In the genomic region with DNA sequence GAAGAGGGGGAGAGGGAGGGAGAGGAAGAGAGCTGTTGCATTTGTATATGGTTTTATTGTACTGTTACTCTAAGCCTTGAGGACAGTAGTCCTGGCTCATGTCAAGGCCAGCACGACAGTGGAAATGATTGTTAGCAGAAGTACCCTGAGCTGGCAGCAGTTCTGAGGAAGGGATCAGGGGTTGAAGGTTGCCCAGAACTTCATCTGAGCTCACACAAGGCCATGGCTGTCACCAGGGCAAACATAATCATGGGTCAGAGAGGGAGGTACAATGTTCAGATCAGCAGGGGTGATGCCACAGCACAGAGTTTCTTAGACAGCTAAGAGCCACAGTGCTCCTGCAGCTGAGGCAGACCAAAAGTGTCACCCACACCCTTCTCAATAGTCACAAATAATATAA, we compare ENCODE assay signal across 28 mouse cellular contexts.
DNase-seq lines count a peak whose midpoint lies in the region; ATAC-seq and TF ChIP-seq lines count a peak whose summit lies in the region.
"Had no signal": no experiment of that assay in that cellular context is flagged by ENCODE, and none has a peak within 500 bp of the region (broad histone marks: within the 10 kb centered on the region; RNA-seq: fewer than 3 reads in every experiment).

No protein-coding gene starts in this region.

- no peak for ATAC-seq in midbrain, embryonic 11.5 days (ENCODE audit: low FRiP score)
- no peak for ATAC-seq in midbrain, embryonic 16.5 days
- ATAC-seq in forebrain, embryonic 16.5 days, result no peak
- ATAC-seq: lung, postnatal 0 days; midbrain, embryonic 13.5 days; Patski had no signal

- no peak overlapping the region for H3K27ac ChIP-seq in kidney, adult 2 months (ENCODE audit: insufficient read depth, low read depth, low read length)
- H3K27ac ChIP-seq in midbrain, embryonic 11.5 days (ENCODE audit: low read depth, low read length), result no peak overlapping the region
- no peak overlapping the region for H3K27ac ChIP-seq in midbrain, embryonic 16.5 days (ENCODE audit: low read length)
- H3K27ac ChIP-seq in forebrain, embryonic 16.5 days (ENCODE audit: low read length), result no peak overlapping the region
- H3K27ac ChIP-seq: embryonic facial prominence, embryonic 10.5 days; embryonic facial prominence, embryonic 15.5 days; forebrain, embryonic 12.5 days; hindbrain, embryonic 10.5 days; hindbrain, embryonic 15.5 days; kidney, embryonic 15.5 days; midbrain, embryonic 13.5 days had no signal

- no peaks in the 10 kb centered on the region for H3K9me3 ChIP-seq in midbrain, embryonic 11.5 days (ENCODE audit: control insufficient read depth, low read length)
- no peaks in the 10 kb centered on the region for H3K9me3 ChIP-seq in midbrain, embryonic 16.5 days (replicated peaks; ENCODE audit: control insufficient read depth, low read length, poor library complexity, severe bottlenecking)
- H3K9me3 ChIP-seq in forebrain, embryonic 16.5 days (ENCODE audit: control insufficient read depth, low read length), result no peaks in the 10 kb centered on the region
- H3K9me3 ChIP-seq: embryonic facial prominence, embryonic 10.5 days; embryonic facial prominence, embryonic 15.5 days; forebrain, embryonic 12.5 days; hindbrain, embryonic 10.5 days; hindbrain, embryonic 15.5 days; kidney, embryonic 15.5 days; midbrain, embryonic 13.5 days had no signal

- no peak overlapping the region for H3K4me3 ChIP-seq in kidney, adult 2 months (ENCODE audit: insufficient read depth, low read depth, low read length)
- H3K4me3 ChIP-seq in midbrain, embryonic 11.5 days (ENCODE audit: low read depth, low read length), result no peak overlapping the region
- no peak overlapping the region for H3K4me3 ChIP-seq in midbrain, embryonic 16.5 days (ENCODE audit: low read depth, low read length)
- no peak overlapping the region for H3K4me3 ChIP-seq in forebrain, embryonic 16.5 days (replicated peaks; ENCODE audit: low read length)
- H3K4me3 ChIP-seq: embryonic facial prominence, embryonic 10.5 days; embryonic facial prominence, embryonic 15.5 days; forebrain, embryonic 12.5 days; hindbrain, embryonic 10.5 days; hindbrain, embryonic 15.5 days; kidney, embryonic 15.5 days; megakaryocyte, embryonic 14.5 days; midbrain, embryonic 13.5 days had no signal

- no peaks in the 10 kb centered on the region for H3K4me1 ChIP-seq in kidney, adult 2 months (ENCODE audit: control insufficient read depth, insufficient read depth, low read length)
- H3K4me1 ChIP-seq in midbrain, embryonic 11.5 days (ENCODE audit: control insufficient read depth, insufficient read depth, low read length), result 0 out of 2 replicates have a peak, but pooled peaks cover 3% of the 10 kb centered on the region
- H3K4me1 ChIP-seq in midbrain, embryonic 16.5 days (ENCODE audit: control insufficient read depth, insufficient read depth, low read length), result no peaks in the 10 kb centered on the region
- H3K4me1 ChIP-seq in forebrain, embryonic 16.5 days (replicated peaks; ENCODE audit: control insufficient read depth, insufficient read depth, low read length), result 0 out of 2 replicates have a peak, but pooled peaks cover 2% of the 10 kb centered on the region
- H3K4me1 ChIP-seq: embryonic facial prominence, embryonic 15.5 days; hindbrain, embryonic 15.5 days; kidney, embryonic 15.5 days; megakaryocyte, embryonic 14.5 days had no signal

- H3K36me3 ChIP-seq in kidney, adult 2 months (ENCODE audit: control insufficient read depth, insufficient read depth, low read length), result no peaks in the 10 kb centered on the region
- H3K36me3 ChIP-seq in midbrain, embryonic 11.5 days (ENCODE audit: control insufficient read depth, insufficient read depth, low read length), result no peaks in the 10 kb centered on the region
- H3K36me3 ChIP-seq in midbrain, embryonic 16.5 days (ENCODE audit: control insufficient read depth, insufficient read depth, low read length), result no peaks in the 10 kb centered on the region
- H3K36me3 ChIP-seq in forebrain, embryonic 16.5 days (ENCODE audit: control insufficient read depth, insufficient read depth), result no peaks in the 10 kb centered on the region
- H3K36me3 ChIP-seq: embryonic facial prominence, embryonic 10.5 days; embryonic facial prominence, embryonic 15.5 days; forebrain, embryonic 12.5 days; hindbrain, embryonic 10.5 days; hindbrain, embryonic 15.5 days; kidney, embryonic 15.5 days; midbrain, embryonic 13.5 days had no signal

- no peak overlapping the region for H3K4me2 ChIP-seq in midbrain, embryonic 11.5 days
- no peak overlapping the region for H3K4me2 ChIP-seq in midbrain, embryonic 16.5 days (ENCODE audit: low read length)
- no peak overlapping the region for H3K4me2 ChIP-seq in forebrain, embryonic 16.5 days (ENCODE audit: low read length)
- H3K4me2 ChIP-seq: embryonic facial prominence, embryonic 15.5 days; forebrain, embryonic 12.5 days; hindbrain, embryonic 15.5 days; kidney, embryonic 15.5 days; midbrain, embryonic 13.5 days had no signal

- no peak overlapping the region for H3K9ac ChIP-seq in midbrain, embryonic 11.5 days (ENCODE audit: low read length)
- H3K9ac ChIP-seq in midbrain, embryonic 16.5 days (ENCODE audit: low read depth, low read length), result no peak overlapping the region
- H3K9ac ChIP-seq in forebrain, embryonic 16.5 days (replicated peaks; ENCODE audit: low read depth, low read length), result no peak overlapping the region
- H3K9ac ChIP-seq: embryonic facial prominence, embryonic 15.5 days; forebrain, embryonic 12.5 days; hindbrain, embryonic 15.5 days; kidney, embryonic 15.5 days; midbrain, embryonic 13.5 days had no signal

- WGBS in kidney, adult 2 months, result 26% methylated on average over 1 of the region's 1 CpGs
- 91% methylated on average over 1 of the region's 1 CpGs for WGBS in midbrain, embryonic 11.5 days
- 78% methylated on average over 1 of the region's 1 CpGs for WGBS in midbrain, embryonic 16.5 days
- 73% methylated on average over 1 of the region's 1 CpGs for WGBS in forebrain, embryonic 16.5 days

- peak; percentile 15 for DNase-seq in kidney, adult 2 months
- DNase-seq in kidney, postnatal 10 days, result no peak
- DNase-seq in midbrain, embryonic 11.5 days (ENCODE audit: low spot score, missing footprints), result peak; percentile 54
- DNase-seq in adrenal gland, postnatal 10 days, result peak; percentile 69
- DNase-seq in left cerebral cortex, adult 9 months (ENCODE audit: low spot score in 2 of 2), result no peak
- DNase-seq: cerebellum, adult 2 months; cerebellum, postnatal 14 days; gastrocnemius, postnatal 14 days; heart, postnatal 14 days; kidney, postnatal 4 days; left cerebral cortex, postnatal 4 days; lung, adult 18-20 months; lung, postnatal 4 days; right cerebral cortex, postnatal 25 days; thymus, adult 18-20 months; thymus, postnatal 25 days had no signal

- no peaks in the 10 kb centered on the region for H3K27me3 ChIP-seq in kidney, adult 2 months (replicated peaks; ENCODE audit: control insufficient read depth, insufficient read depth, low read length)
- H3K27me3 ChIP-seq in midbrain, embryonic 11.5 days (ENCODE audit: control insufficient read depth, insufficient read depth, low read length), result no peaks in the 10 kb centered on the region; the same call in 1 of the 2 replicates
- no peaks in the 10 kb centered on the region for H3K27me3 ChIP-seq in midbrain, embryonic 16.5 days (ENCODE audit: control insufficient read depth, insufficient read depth, low read depth, low read length)
- no peaks in the 10 kb centered on the region for H3K27me3 ChIP-seq in forebrain, embryonic 16.5 days (replicated peaks; ENCODE audit: control insufficient read depth, insufficient read depth, low read length)
- H3K27me3 ChIP-seq: embryonic facial prominence, embryonic 15.5 days; forebrain, embryonic 12.5 days had no signal

- TF ChIP-seq CTCF in kidney, adult 2 months (conservative IDR thresholded peaks at IDR 0.05; ENCODE audit: insufficient read depth, insufficient read length, low read depth, low read length), result no peak

- TF ChIP-seq POLR2A in kidney, adult 2 months (IDR thresholded peaks at IDR 0.05; ENCODE audit: low read depth, low read length), result no peak

Comparison
In these comparisons a context has a peak if more than half of its experiments do, and no peak if none do; other contexts are left out.
1. DNase-seq: peak in kidney, adult 2 months (single experiment), midbrain, embryonic 11.5 days (single experiment) and adrenal gland, postnatal 10 days (single experiment); none in kidney, postnatal 10 days (single experiment) and left cerebral cortex, adult 9 months (0 of 2).